In the genomic region with DNA sequence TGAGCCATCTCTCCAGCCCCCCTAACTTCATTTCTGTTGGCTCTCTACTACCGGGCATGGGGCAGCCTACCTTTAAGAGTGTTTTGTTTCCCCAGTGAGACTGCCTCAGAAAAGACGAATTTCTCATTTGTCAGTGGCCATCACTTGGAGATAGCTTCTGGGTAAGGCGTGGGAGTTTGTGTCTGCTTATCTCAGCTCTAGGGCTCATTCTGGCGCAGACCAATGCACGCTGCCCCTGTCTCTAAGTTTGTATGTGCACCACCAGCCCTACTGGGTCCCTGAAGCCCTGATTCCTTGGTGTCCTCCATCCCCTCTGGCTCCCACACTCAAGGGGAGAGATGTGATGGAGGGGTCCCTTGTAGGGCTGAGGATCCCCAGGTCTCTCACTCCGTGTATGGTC, we compare ENCODE assay signal across 8 mouse cellular contexts.
A peak's percentile ranks its signal among the peaks of the same experiment; 100 is the strongest.
DNase-seq lines count a peak whose midpoint lies in the region; ATAC-seq and TF ChIP-seq lines count a peak whose summit lies in the region.
"Had no signal": no experiment of that assay in that cellular context is flagged by ENCODE, and none has a peak within 500 bp of the region (broad histone marks: within the 10 kb centered on the region; RNA-seq: fewer than 3 reads in every experiment).

No protein-coding gene starts in this region.

- no peak overlapping the region for H3K4me2 ChIP-seq in hindbrain, postnatal 0 days (ENCODE audit: low read depth, low read length)
- peak overlapping the region; percentile 65 for H3K4me2 ChIP-seq in liver, embryonic 16.5 days (ENCODE audit: low read depth, low read length)
- H3K4me2 ChIP-seq: hindbrain, embryonic 15.5 days had no signal

- H3K9me3 ChIP-seq in hindbrain, embryonic 10.5 days, result no peaks in the 10 kb centered on the region
- H3K9me3 ChIP-seq in hindbrain, postnatal 0 days (ENCODE audit: low read length), result no peaks in the 10 kb centered on the region
- H3K9me3 ChIP-seq in liver, embryonic 16.5 days (replicated peaks; ENCODE audit: control insufficient read depth, low read length), result no peaks in the 10 kb centered on the region
- H3K9me3 ChIP-seq: hindbrain, embryonic 15.5 days had no signal

- peak overlapping the region; percentile 45; the same call in 1 of the 2 replicates for H3K27ac ChIP-seq in hindbrain, embryonic 10.5 days
- no peak overlapping the region for H3K27ac ChIP-seq in hindbrain, postnatal 0 days
- peak overlapping the region; percentile 57 for H3K27ac ChIP-seq in bone marrow, adult 2 months (ENCODE audit: control insufficient read depth, insufficient read depth, low read depth, low read length, poor library complexity)
- H3K27ac ChIP-seq in liver, embryonic 16.5 days (ENCODE audit: low read length), result peak overlapping the region; percentile 92
- H3K27ac ChIP-seq: hindbrain, embryonic 15.5 days had no signal

- H3K9ac ChIP-seq in hindbrain, postnatal 0 days (replicated peaks; ENCODE audit: low read length), result no peak overlapping the region
- H3K9ac ChIP-seq in liver, embryonic 16.5 days (ENCODE audit: low read depth, low read length), result peak overlapping the region; percentile 71
- H3K9ac ChIP-seq: hindbrain, embryonic 15.5 days had no signal

- no peak overlapping the region for H3K4me3 ChIP-seq in hindbrain, embryonic 10.5 days
- no peak overlapping the region for H3K4me3 ChIP-seq in hindbrain, postnatal 0 days (ENCODE audit: low read length)
- H3K4me3 ChIP-seq in bone marrow, adult 2 months (replicated peaks; ENCODE audit: control insufficient read depth, low read depth, low read length), result peak overlapping the region; percentile 2
- H3K4me3 ChIP-seq in liver, embryonic 16.5 days (ENCODE audit: low read depth, low read length), result peak overlapping the region; percentile 40
- H3K4me3 ChIP-seq: hindbrain, embryonic 15.5 days had no signal

- ATAC-seq in hindbrain, postnatal 0 days, result no peak
- peak; percentile 67 for ATAC-seq in erythroblast, adult 5-6 weeks (replicated peaks; ENCODE audit: low FRiP score, poor library complexity, severe bottlenecking)
- peak; percentile 48 for ATAC-seq in liver, embryonic 16.5 days (ENCODE audit: low read depth)

- peaks cover 8% of the 10 kb centered on the region; the same call in 1 of the 2 replicates for H3K4me1 ChIP-seq in hindbrain, embryonic 10.5 days (replicated peaks)
- no peaks in the 10 kb centered on the region for H3K4me1 ChIP-seq in hindbrain, postnatal 0 days (ENCODE audit: insufficient read depth, low read length)
- peaks cover 1% of the 10 kb centered on the region; the same call in 1 of the 2 replicates for H3K4me1 ChIP-seq in bone marrow, adult 2 months (ENCODE audit: control insufficient read depth, insufficient read depth, low read length)
- peaks cover 37% of the 10 kb centered on the region for H3K4me1 ChIP-seq in liver, embryonic 16.5 days (ENCODE audit: control insufficient read depth, low read depth, low read length)
- H3K4me1 ChIP-seq: hindbrain, embryonic 15.5 days had no signal

- TF ChIP-seq CTCF in hindbrain, postnatal 0 days (IDR thresholded peaks at IDR 0.05; ENCODE audit: low read depth), result no peak
- TF ChIP-seq CTCF in bone marrow, adult 2 months (IDR thresholded peaks at IDR 0.05; ENCODE audit: control insufficient read depth, insufficient read depth, low read length), result no peak

- H3K36me3 ChIP-seq in hindbrain, embryonic 10.5 days, result no peaks in the 10 kb centered on the region
- H3K36me3 ChIP-seq in hindbrain, postnatal 0 days (ENCODE audit: insufficient read depth, low read length), result no peaks in the 10 kb centered on the region
- H3K36me3 ChIP-seq in liver, embryonic 16.5 days (ENCODE audit: control insufficient read depth, insufficient read depth), result no peaks in the 10 kb centered on the region
- H3K36me3 ChIP-seq: hindbrain, embryonic 15.5 days had no signal

- DNase-seq in hindbrain, embryonic 10.5 days (ENCODE audit: low spot score), result no peak
- no peak for DNase-seq in hindbrain, postnatal 0 days (ENCODE audit: low spot score)
- no peak for DNase-seq in layer of hippocampus, adult 9-11 months
- no peak for DNase-seq in right cerebral cortex, postnatal 14 days

- TF ChIP-seq POLR2A in bone marrow, adult 2 months (IDR thresholded peaks at IDR 0.05; ENCODE audit: borderline replicate concordance, control insufficient read depth, low read depth, low read length), result no peak

- 79% methylated on average over 6 of the region's 6 CpGs for WGBS in hindbrain, embryonic 10.5 days
- 70% methylated on average over 6 of the region's 6 CpGs for WGBS in hindbrain, postnatal 0 days
- 55% methylated on average over 6 of the region's 6 CpGs for WGBS in bone marrow, adult 2 months
- 12% methylated on average over 6 of the region's 6 CpGs for WGBS in liver, embryonic 16.5 days (ENCODE audit: insufficient replicate concordance)

- H3K27me3 ChIP-seq in hindbrain, embryonic 10.5 days (ENCODE audit: insufficient read depth, poor library complexity, severe bottlenecking), result no peaks in the 10 kb centered on the region
- H3K27me3 ChIP-seq in hindbrain, postnatal 0 days (ENCODE audit: insufficient read depth, low read length), result no peaks in the 10 kb centered on the region
- no peaks in the 10 kb centered on the region for H3K27me3 ChIP-seq in liver, embryonic 16.5 days (ENCODE audit: control insufficient read depth, insufficient read depth, low read depth, low read length)
- H3K27me3 ChIP-seq: hindbrain, embryonic 15.5 days had no signal

Comparison
In these comparisons a context has a peak if more than half of its experiments do, and no peak if none do; other contexts are left out.
1. H3K4me3 ChIP-seq: peak in bone marrow, adult 2 months (single experiment) and liver, embryonic 16.5 days (single experiment); none in hindbrain, embryonic 10.5 days (single experiment) and hindbrain, postnatal 0 days (single experiment).